Mouse (Mus musculus) hindbrain, embryonic 11.5 days (tissue): ENCODE results near the gene Siah2. TPM values are rescaled to one million over a fixed set of nuclear protein-coding genes. Genes with fewer than 3 reads are reported as not detected.

Source experiments
- ATAC-seq: fragments of 200-750 bp; cut with Nextera tagmentation; 2 replicates; pipeline ENCODE4 v1.8.0; 2017; ENCODE audit warnings: mild to moderate bottlenecking, moderate TSS enrichment, moderate library complexity; ENCODE audit not compliant: low FRiP score
- DNase-seq: peaks from one replicate; pipeline ENCODE4 v3.0.0-alpha.2; 2015; ENCODE audit warnings: low spot score
- H3K27ac ChIP-seq: fragments of 300-500 bp; sonication (generic); 2 replicates; pipeline ENCODE4 v1.5.1; 2014; ENCODE audit warnings: mild to moderate bottlenecking, low read depth, low read length
- H3K27me3 ChIP-seq: fragments of 300-500 bp; sonication (generic); 2 replicates; pipeline ENCODE4 v1.6.1; 2014; ENCODE audit warnings: mild to moderate bottlenecking, low read length, moderate library complexity, mixed read lengths; ENCODE audit not compliant: control insufficient read depth, insufficient read depth
- H3K36me3 ChIP-seq: fragments of 300-500 bp; sonication (generic); 2 replicates; pipeline ENCODE4 v1.6.1; 2014; ENCODE audit warnings: mild to moderate bottlenecking, low read length, moderate library complexity, mixed read lengths; ENCODE audit not compliant: control insufficient read depth, insufficient read depth
- H3K4me1 ChIP-seq: fragments of 300-500 bp; sonication (generic); replicated peaks from 2 replicates; pipeline ENCODE4 v1.6.1; 2014; ENCODE audit warnings: low read length, mixed read lengths; ENCODE audit not compliant: control insufficient read depth, insufficient read depth
- H3K4me2 ChIP-seq: fragments of 300-500 bp; sonication (generic); replicated peaks from 2 replicates; pipeline ENCODE4 v1.6.1; 2014; ENCODE audit warnings: mild to moderate bottlenecking, low read depth, low read length
- H3K4me3 ChIP-seq: fragments of 300-500 bp; sonication (generic); 2 replicates; pipeline ENCODE4 v1.5.1; 2014; ENCODE audit warnings: low read depth, low read length
- H3K9ac ChIP-seq: fragments of 300-500 bp; sonication (generic); 2 replicates; pipeline ENCODE4 v1.6.1; 2014; ENCODE audit warnings: low read depth, low read length
- H3K9me3 ChIP-seq: fragments of 300-500 bp; sonication (generic); 2 replicates; pipeline ENCODE4 v1.6.1; 2016; ENCODE audit warnings: low read length; ENCODE audit not compliant: control insufficient read depth
- WGBS: fragments of 180-500 bp; shearing (Covaris S2); extraction: QIAGEN DNeasy Blood & Tissue Kit; methylation state at CpG from one replicate; pipeline ENCODE4 v1.1.7; 2014; 5-methylcytosine and 5-hydroxymethylcytosine counted together
- polyA plus RNA-seq: library from polyadenylated mRNA; unstranded; fragments of >200 nt; fragmentation: Nextera tagmentation; extraction: Ambion mirVana; gene quantifications from 2 replicates; pipeline ENCODE4 v1.2.1, GENCODE M21; 2014

The Siah2 gene
- polyA plus RNA-seq, 1 experiment from 2014 or later = 4.9 TPM

DNA sequence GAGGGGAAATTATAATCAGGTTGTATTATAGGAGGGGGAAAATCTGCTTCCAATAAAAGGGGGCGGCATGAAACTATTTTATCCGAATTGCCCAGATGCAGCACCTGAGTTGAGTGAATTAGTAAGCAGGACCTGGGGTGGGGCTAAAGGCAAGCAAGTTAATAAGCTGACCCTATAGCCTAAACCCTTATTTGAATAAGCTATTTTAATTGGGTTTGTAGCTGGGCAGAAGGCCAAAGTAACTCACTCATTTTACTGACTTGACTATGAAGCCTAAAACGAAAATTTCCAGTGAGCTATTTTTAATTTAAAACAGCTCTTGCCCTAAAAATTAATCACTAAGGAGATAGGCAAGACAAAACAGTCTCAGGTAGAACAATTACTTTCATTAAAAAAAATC lies 2.5 kb downstream of the Siah2 start:
- no peak overlapping the region for H3K4me3 ChIP-seq
- no peaks in the 10 kb centered on the region for H3K9me3 ChIP-seq
- H3K27me3 ChIP-seq = no peaks in the 10 kb centered on the region; the same call in 1 of the 2 replicates
- ATAC-seq (no peak), DNase-seq (no peak)
- H3K9ac ChIP-seq = no peak overlapping the region
- H3K4me1 ChIP-seq = no peaks in the 10 kb centered on the region
- no peaks in the 10 kb centered on the region for H3K36me3 ChIP-seq
- H3K27ac ChIP-seq = no peak overlapping the region
- WGBS = 55% methylated on average over 3 of the region's 3 CpGs
- no peak overlapping the region for H3K4me2 ChIP-seq

DNA sequence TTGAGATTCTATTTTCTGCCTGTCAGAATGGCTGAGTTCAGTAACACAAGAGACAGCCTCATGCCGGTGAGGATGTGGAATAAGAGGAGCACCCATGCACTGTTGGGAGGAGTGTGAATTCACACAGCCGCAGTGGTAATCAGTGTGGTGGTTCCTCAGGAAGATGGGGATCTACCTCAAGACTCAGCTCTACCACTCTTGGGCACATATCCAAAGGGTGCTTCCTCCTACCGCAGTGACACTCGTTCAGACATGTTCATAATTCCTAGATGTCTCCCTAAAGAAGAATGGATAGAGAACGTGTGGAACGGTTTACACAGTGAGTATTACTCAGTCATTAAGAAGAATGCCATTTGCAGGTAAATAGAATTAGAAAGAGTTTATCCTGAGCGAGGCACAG lies 3.1 kb downstream of the Siah2 start:
- ATAC-seq (no peak), DNase-seq (no peak)
- no peak overlapping the region for H3K27ac ChIP-seq
- no peaks in the 10 kb centered on the region; the same call in 1 of the 2 replicates for H3K27me3 ChIP-seq
- WGBS = 85% methylated on average over 7 of the region's 7 CpGs
- no peaks in the 10 kb centered on the region for H3K9me3 ChIP-seq
- H3K36me3 ChIP-seq = no peaks in the 10 kb centered on the region
- H3K4me2 ChIP-seq = no peak overlapping the region
- no peak overlapping the region for H3K4me3 ChIP-seq
- H3K4me1 ChIP-seq = no peaks in the 10 kb centered on the region
- no peak overlapping the region for H3K9ac ChIP-seq

DNA sequence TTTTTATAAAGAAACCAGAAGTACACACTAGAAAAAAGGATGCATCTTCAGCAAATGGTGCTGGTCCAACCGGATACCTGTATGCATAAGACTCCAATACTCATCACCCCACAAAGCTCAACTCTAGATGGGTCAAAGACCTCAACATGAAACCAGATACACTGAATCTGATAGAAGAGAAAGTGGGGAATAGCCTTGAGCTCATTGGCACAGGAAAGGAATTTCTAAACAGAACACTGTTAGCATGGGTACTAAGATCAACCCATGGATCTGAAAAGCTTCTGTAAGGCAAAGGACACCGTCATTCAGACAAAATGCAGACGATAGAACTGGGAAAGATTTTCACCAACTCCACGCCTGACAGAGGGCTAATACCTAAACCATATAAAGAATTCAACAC lies 3.6 kb downstream of the Siah2 start:
- Histone ChIP-seq H3K4me2 (no peak overlapping the region), H3K27ac (no peak overlapping the region), H3K9me3 (no peaks in the 10 kb centered on the region), H3K27me3 (no peaks in the 10 kb centered on the region; the same call in 1 of the 2 replicates), H3K4me1 (no peaks in the 10 kb centered on the region), H3K4me3 (no peak overlapping the region), H3K36me3 (no peaks in the 10 kb centered on the region), H3K9ac (no peak overlapping the region)
- ATAC-seq (no peak), DNase-seq (no peak)
- 91% methylated on average over 4 of the region's 4 CpGs for WGBS

DNA sequence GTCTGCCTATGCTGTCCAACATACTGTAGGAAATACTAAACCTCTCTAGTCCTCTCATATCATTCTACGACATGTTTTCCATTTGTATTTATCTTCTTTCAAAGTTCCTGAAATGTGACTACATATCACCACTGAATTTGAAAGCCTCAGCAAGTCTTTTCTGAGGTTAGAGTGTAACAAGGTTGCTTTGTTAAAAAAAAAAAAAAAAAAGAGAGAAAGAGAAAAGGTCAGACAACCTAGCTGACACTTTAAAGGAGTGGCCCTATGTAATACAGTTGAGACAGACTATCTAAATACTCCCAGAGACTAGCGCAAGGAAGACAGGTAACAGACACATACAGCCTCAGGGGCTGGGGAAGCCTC lies 5.3 kb downstream of the Siah2 start:
- ATAC-seq = no peak
- Histone ChIP-seq H3K4me3 (no peak overlapping the region), H3K9ac (no peak overlapping the region), H3K9me3 (no peaks in the 10 kb centered on the region), H3K27ac (no peak overlapping the region), H3K36me3 (no peaks in the 10 kb centered on the region), H3K4me1 (no peaks in the 10 kb centered on the region), H3K27me3 (no peaks in the 10 kb centered on the region), H3K4me2 (no peak overlapping the region)
- DNase-seq = no peak
- 73% methylated on average over 2 of the region's 2 CpGs for WGBS

DNA sequence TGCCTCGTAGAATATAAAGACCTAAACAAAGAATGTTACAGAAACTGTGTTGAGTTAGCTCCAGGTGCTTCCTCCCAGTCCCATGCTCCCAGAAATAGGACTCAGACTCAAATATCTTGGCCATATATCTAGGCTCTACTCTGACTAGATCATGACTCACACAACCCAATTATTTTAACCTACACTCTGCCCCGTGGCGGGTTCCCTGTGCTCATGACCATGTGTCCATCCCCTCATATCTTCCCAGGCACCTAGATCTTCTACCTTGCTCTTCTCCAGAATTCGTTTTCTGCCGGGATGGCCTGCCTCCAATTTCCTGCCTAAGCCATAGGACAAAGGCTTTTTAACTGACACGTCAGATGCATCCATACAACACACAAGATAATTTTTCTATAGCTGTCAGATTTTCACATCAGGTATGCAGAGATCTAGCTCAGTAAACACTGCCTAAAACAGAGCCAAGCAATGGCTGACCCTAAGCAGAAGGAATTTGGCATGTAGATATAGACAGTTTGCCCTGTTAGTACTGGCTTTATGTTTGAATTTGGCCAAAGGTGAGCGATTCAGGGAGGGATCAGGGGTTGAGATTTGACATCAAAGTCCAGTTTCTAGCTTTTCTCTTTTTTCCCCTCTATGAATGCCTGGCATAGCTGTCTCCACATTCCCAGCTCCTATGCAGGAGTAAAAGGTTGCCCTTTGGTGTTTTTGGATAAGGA lies 5.8 kb downstream of the Siah2 start:
- H3K36me3 ChIP-seq = no peaks in the 10 kb centered on the region
- no peak overlapping the region for H3K9ac ChIP-seq
- no peaks in the 10 kb centered on the region for H3K4me1 ChIP-seq
- DNase-seq (no peak), ATAC-seq (no peak)
- H3K9me3 ChIP-seq = no peaks in the 10 kb centered on the region
- 88% methylated on average over 7 of the region's 7 CpGs for WGBS
- H3K4me3 ChIP-seq = no peak overlapping the region
- H3K27me3 ChIP-seq = no peaks in the 10 kb centered on the region
- H3K4me2 ChIP-seq = no peak overlapping the region
- H3K27ac ChIP-seq = no peak overlapping the region

DNA sequence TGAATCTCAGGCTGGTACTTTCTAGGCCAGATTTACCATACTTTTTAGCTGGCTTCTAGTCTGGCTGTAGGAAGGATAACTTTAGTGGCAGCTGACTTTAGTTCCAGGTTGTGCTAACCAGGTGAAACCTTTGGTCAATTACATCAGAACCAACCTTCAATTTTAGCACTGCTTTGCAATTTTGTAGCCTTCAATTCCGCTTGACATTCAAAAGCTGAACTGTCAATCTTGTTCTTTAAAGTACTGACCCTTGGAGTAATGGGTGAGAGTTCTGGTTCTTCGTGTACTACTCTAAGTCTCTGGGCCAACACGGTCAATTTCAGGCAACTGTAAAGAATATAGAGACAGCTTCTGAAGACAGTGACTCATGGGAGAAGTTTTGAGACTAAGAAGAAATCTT lies 6.8 kb downstream of the Siah2 start:
- no peak overlapping the region for H3K4me2 ChIP-seq
- 88% methylated on average over 3 of the region's 3 CpGs for WGBS
- H3K4me1 ChIP-seq = no peaks in the 10 kb centered on the region

DNA sequence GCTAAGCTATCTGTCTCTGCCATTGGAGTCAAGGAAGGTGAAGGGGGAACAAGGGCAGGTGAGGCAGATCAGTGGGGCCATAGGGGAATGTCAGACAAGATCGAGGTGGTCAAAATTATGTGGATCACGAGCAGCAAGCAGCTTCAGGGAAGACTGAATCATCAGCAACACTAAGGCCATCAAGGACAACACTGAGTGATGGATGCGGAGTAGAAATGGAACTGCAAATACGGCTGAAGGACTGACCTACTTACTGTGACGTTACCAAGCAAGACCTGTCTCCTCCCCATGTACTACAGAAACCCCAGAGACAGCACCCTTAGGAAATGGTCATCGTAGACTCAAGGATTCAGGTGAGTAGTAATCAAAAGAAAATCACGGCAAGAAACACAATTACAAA lies 8.9 kb downstream of the Siah2 start:
- no peak overlapping the region for H3K4me3 ChIP-seq
- no peak overlapping the region for H3K9ac ChIP-seq
- WGBS = 85% methylated on average over 7 of the region's 7 CpGs

More for the DNA sequence above, 6.8 kb downstream of the Siah2 start:
- Histone ChIP-seq H3K27ac (no peak overlapping the region), H3K9me3 (no peaks in the 10 kb centered on the region), H3K9ac (no peak overlapping the region), H3K36me3 (no peaks in the 10 kb centered on the region), H3K4me3 (no peak overlapping the region), H3K27me3 (no peaks in the 10 kb centered on the region)
- no peak for ATAC-seq
- DNase-seq = no peak

DNA sequence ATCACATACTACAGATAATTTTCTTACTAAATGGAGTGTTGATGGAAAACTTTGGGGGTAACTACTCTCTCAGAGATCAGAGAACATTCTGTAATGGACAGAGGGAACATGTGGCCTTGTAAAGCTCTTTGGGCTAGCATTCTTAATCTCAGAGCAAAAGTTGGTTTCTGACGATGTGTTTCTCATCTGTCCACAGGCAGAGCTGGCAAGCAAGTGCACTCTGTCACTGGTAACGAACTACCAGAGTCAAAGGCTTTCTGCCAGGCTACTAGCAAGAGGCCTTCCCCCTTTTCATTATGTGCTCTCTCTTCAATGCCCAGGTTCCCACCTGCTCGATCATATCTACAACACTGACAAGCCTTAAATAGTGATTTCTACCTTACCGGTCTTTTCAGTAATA lies 9.9 kb downstream of the Siah2 start:
- no peak overlapping the region for H3K9ac ChIP-seq
- no peak overlapping the region for H3K27ac ChIP-seq
- H3K4me3 ChIP-seq = no peak overlapping the region
- ATAC-seq (no peak), DNase-seq (no peak)
- H3K36me3 ChIP-seq = no peaks in the 10 kb centered on the region
- no peak overlapping the region for H3K4me2 ChIP-seq
- no peaks in the 10 kb centered on the region for H3K27me3 ChIP-seq
- H3K4me1 ChIP-seq = no peaks in the 10 kb centered on the region
- 85% methylated on average over 4 of the region's 4 CpGs for WGBS
- no peaks in the 10 kb centered on the region for H3K9me3 ChIP-seq

More for the DNA sequence above, 8.9 kb downstream of the Siah2 start:
- Histone ChIP-seq H3K36me3 (no peaks in the 10 kb centered on the region), H3K4me1 (no peaks in the 10 kb centered on the region), H3K27ac (no peak overlapping the region), H3K27me3 (no peaks in the 10 kb centered on the region), H3K9me3 (no peaks in the 10 kb centered on the region), H3K4me2 (no peak overlapping the region)
- no peak for DNase-seq
- ATAC-seq = no peak

DNA sequence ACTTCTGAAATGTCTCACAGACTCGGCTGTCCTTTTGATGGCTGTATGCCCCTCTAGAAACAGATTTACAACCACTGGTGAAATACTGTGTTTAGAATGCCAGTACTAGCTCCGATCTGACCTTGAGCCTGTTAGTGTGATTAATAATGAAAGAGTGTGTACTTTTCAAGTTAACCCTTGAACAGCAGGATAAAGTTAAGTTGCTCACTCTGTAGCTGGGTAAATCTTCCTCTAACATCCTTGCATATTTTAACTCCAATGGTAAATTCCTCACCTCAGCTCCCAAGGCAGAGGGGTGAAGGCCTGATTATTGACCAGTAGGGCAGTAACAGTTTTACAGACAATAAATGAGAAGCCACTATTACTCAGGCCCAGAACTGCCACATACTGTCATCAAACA lies 10.4 kb downstream of the Siah2 start:
- no peak for DNase-seq
- Histone ChIP-seq H3K4me2 (no peak overlapping the region), H3K27me3 (no peaks in the 10 kb centered on the region), H3K4me1 (no peaks in the 10 kb centered on the region), H3K36me3 (no peaks in the 10 kb centered on the region), H3K9ac (no peak overlapping the region), H3K4me3 (no peak overlapping the region), H3K9me3 (no peaks in the 10 kb centered on the region), H3K27ac (no peak overlapping the region)
- ATAC-seq = no peak
- 78% methylated on average over 2 of the region's 2 CpGs for WGBS
